Mouse (Mus musculus) liver, adult 2 months (tissue): ENCODE results near the gene Crip1. TPM values are rescaled to one million over a fixed set of nuclear protein-coding genes. Genes with fewer than 3 reads are reported as not detected.

ENCODE experiments used
- DNase-seq: peaks from one replicate; pipeline ENCODE4 v3.0.0-alpha.2; 2011; ENCODE audit warnings: low read depth, low spot score; ENCODE audit errors: extremely low read depth
- H3K27ac ChIP-seq: fragments of 200-500 bp; replicated peaks from 2 replicates; pipeline ENCODE4 v1.5.1; 2012; ENCODE audit warnings: low read depth, mild to moderate bottlenecking, control low read depth, inconsistent platforms, low read length; ENCODE audit not compliant: insufficient read depth
- H3K27me3 ChIP-seq: fragments of 200-500 bp; 2 replicates; pipeline ENCODE4 v1.6.1; 2012; ENCODE audit warnings: mild to moderate bottlenecking, moderate library complexity, low read length, inconsistent platforms; ENCODE audit not compliant: control insufficient read depth, insufficient read depth
- H3K36me3 ChIP-seq: fragments of 200-500 bp; 2 replicates; pipeline ENCODE4 v1.6.1; 2012; ENCODE audit warnings: low read length, inconsistent platforms; ENCODE audit not compliant: control insufficient read depth, insufficient read depth
- H3K4me1 ChIP-seq: fragments of 200-500 bp; 2 replicates; pipeline ENCODE4 v1.6.1; 2011; ENCODE audit warnings: low read length; ENCODE audit not compliant: control insufficient read depth, insufficient read depth
- H3K4me3 ChIP-seq: fragments of 200-500 bp; 2 replicates; pipeline ENCODE4 v1.5.1; 2011; ENCODE audit warnings: low read depth, mild to moderate bottlenecking, control low read depth, low read length, moderate library complexity; ENCODE audit not compliant: insufficient read depth
- H3K79me2 ChIP-seq: fragments of 200-500 bp; 2 replicates; pipeline ENCODE4 v1.6.1; 2012; ENCODE audit warnings: inconsistent platforms, mild to moderate bottlenecking, low read length, moderate library complexity; ENCODE audit not compliant: control insufficient read depth, insufficient read depth
- H3K9ac ChIP-seq: fragments of 200-500 bp; 2 replicates; pipeline ENCODE4 v1.6.1; 2012; ENCODE audit warnings: low read depth, mild to moderate bottlenecking, control low read depth, inconsistent platforms, low read length
- CTCF ChIP-seq: fragments of 200-500 bp; IDR thresholded peaks from 2 replicates; pipeline ENCODE4 v1.5.1; 2011; ENCODE audit warnings: low read depth, low read length, control low read depth
- POLR2A ChIP-seq: fragments of 200-500 bp; IDR thresholded peaks from 2 replicates; pipeline ENCODE4 v1.6.1; 2011; ENCODE audit warnings: low read length, control low read depth; ENCODE audit not compliant: insufficient read depth; ENCODE audit errors: extremely low read depth
- WGBS: fragments of 180-500 bp; shearing (Covaris S2); methylation state at CpG from one replicate; pipeline ENCODE4 v1.1.7; 2018; 5-methylcytosine and 5-hydroxymethylcytosine counted together
- polyA plus RNA-seq: library from polyadenylated mRNA; depleted of rRNA; stranded (reverse); fragments of >200 nt; gene quantifications from 2 replicates; pipeline ENCODE4 v1.2.3, GENCODE M21; 2012
- total RNA-seq: library from RNA; depleted of rRNA; stranded (reverse); fragments of >200 nt; gene quantifications from 2 replicates; pipeline ENCODE4 v1.2.3, GENCODE M21; 2014

The Crip1 gene
- total and polyA plus RNA-seq, 2 experiments: 22.2 to 25.0 TPM

- TF ChIP-seq POLR2A: no peak
- no peak for TF ChIP-seq CTCF
- Histone ChIP-seq H3K27me3 (no peaks in the 10 kb centered on the region), H3K36me3 (no peaks in the 10 kb centered on the region), H3K4me3 (peak overlapping the region; percentile 36), H3K4me1 (peaks cover 9% of the 10 kb centered on the region), H3K9ac (peak overlapping the region; percentile 17), H3K27ac (peak overlapping the region; percentile 16), H3K79me2 (no peaks in the 10 kb centered on the region)
- WGBS: 3% methylated on average over 32 of the region's 32 CpGs
- peak; percentile 42 for DNase-seq
Measured at GRCm38 (mm10) chr12:113155076-113155771, 9.1 kb downstream of the Crip1 start.

- TF ChIP-seq POLR2A (no peak), CTCF (peak; percentile 93)
- under 1% methylated on average over 46 of the region's 46 CpGs for WGBS
- no peaks in the 10 kb centered on the region for H3K27me3 ChIP-seq
- peak within 1 kb of the TSS; percentile 16 for H3K27ac ChIP-seq
- no peaks in the 10 kb centered on the region for H3K79me2 ChIP-seq
- DNase-seq: peak; percentile 97
- peaks cover 5% of the 10 kb centered on the region for H3K4me1 ChIP-seq
- H3K36me3 ChIP-seq: no peaks in the 10 kb centered on the region
- H3K4me3 ChIP-seq: peak within 1 kb of the TSS; percentile 64
- H3K9ac ChIP-seq: peak within 1 kb of the TSS; percentile 55
Measured at GRCm38 (mm10) chr12:113155887-113156539, 9.9 kb downstream of the Crip1 start, which contains the start of gene Tedc1. Gene Tedc1 (plus strand): TSS chr12:113156421.

GRCm38 (mm10) chr12:113156540-113156929, 10.4 kb downstream of the Crip1 start:
- H3K9ac ChIP-seq: peak overlapping the region; percentile 55
- no peak for TF ChIP-seq POLR2A
- TF ChIP-seq CTCF: no peak
- no peaks in the 10 kb centered on the region for H3K36me3 ChIP-seq
- H3K4me3 ChIP-seq: peak overlapping the region; percentile 64
- WGBS: 5% methylated on average over 23 of the region's 23 CpGs
- DNase-seq: no peak
- H3K27ac ChIP-seq: no peak overlapping the region
- peaks cover under 1% of the 10 kb centered on the region; the same call in 1 of the 2 replicates for H3K4me1 ChIP-seq
- H3K27me3 ChIP-seq: no peaks in the 10 kb centered on the region
- H3K79me2 ChIP-seq: no peaks in the 10 kb centered on the region

GRCm38 (mm10) chr12:113157002-113157401, 10.9 kb downstream of the Crip1 start:
- Histone ChIP-seq H3K4me3 (no peak overlapping the region), H3K36me3 (no peaks in the 10 kb centered on the region), H3K9ac (no peak overlapping the region), H3K4me1 (no peaks in the 10 kb centered on the region; the same call in 1 of the 2 replicates), H3K27me3 (no peaks in the 10 kb centered on the region), H3K79me2 (no peaks in the 10 kb centered on the region), H3K27ac (no peak overlapping the region)
- WGBS: 58% methylated on average over 8 of the region's 8 CpGs
- TF ChIP-seq POLR2A (no peak), CTCF (no peak)
- no peak for DNase-seq

- Histone ChIP-seq H3K27ac (no peak overlapping the region), H3K4me1 (no peaks in the 10 kb centered on the region), H3K4me3 (no peak overlapping the region), H3K79me2 (no peaks in the 10 kb centered on the region), H3K9ac (no peak overlapping the region), H3K36me3 (no peaks in the 10 kb centered on the region), H3K27me3 (no peaks in the 10 kb centered on the region)
- 88% methylated on average over 8 of the region's 8 CpGs for WGBS
- DNase-seq: no peak
- TF ChIP-seq POLR2A (no peak), CTCF (no peak)
Measured at GRCm38 (mm10) chr12:113157521-113157920, 11.4 kb downstream of the Crip1 start.

GRCm38 (mm10) chr12:113157971-113158370, 11.9 kb downstream of the Crip1 start:
- Histone ChIP-seq H3K27ac (no peak overlapping the region), H3K36me3 (no peaks in the 10 kb centered on the region), H3K4me3 (no peak overlapping the region), H3K9ac (no peak overlapping the region), H3K4me1 (no peaks in the 10 kb centered on the region), H3K79me2 (no peaks in the 10 kb centered on the region), H3K27me3 (no peaks in the 10 kb centered on the region)
- WGBS: 92% methylated on average over 8 of the region's 8 CpGs
- DNase-seq: no peak
- TF ChIP-seq CTCF (no peak), POLR2A (no peak)
